Mouse (Mus musculus): Measurements from ENCODE around the gene Galm.

Galm gene

DNA sequence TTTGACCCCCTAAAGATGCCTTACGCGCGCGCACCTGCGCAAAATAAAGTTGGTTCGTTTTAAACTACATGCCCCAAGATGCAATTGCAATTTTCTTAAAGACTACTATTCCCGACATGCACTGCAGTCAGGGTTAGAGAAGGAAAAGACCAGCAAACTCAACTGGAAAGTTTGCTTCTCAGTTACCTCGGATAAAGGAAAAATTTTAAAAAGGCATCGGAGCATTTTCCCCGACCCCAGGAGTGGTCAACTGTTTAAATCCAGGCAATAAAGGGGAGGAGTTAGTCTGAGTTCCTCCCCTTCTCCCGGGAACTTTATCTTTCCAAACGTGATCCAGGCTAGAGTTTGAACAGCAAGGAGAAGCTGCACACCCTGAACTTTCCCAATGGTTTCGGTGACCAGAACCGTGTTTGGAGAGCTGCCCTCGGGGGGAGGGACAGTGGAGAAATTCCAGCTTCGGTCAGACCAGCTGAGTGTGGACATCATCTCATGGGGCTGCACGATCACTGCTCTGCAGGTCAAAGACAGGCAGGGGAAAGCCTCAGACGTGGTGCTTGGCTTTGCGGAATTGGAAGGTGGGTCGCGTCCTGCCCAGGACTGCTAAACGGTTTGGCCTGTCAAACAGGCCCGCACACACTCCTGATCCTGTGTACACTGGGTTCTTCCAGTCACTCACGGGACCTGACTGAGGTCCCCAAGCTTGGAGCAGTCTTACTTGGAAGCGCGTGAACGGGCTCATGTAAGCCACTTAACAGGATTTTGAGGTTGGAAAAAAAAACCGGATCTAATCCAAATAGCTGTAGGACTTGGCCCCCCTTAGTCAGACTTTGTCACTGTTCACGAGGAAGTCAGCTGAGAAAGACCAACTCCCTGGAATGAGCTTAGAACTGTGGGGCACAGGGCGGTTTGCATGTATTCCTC, at the start of gene Galm:
Gene Galm, plus strand, starts transcription at position 141 of the 921 bp plus-strand sequence.
- DNase-seq (ENCODE audit: low spot score), result peak; percentile 47

DNA sequence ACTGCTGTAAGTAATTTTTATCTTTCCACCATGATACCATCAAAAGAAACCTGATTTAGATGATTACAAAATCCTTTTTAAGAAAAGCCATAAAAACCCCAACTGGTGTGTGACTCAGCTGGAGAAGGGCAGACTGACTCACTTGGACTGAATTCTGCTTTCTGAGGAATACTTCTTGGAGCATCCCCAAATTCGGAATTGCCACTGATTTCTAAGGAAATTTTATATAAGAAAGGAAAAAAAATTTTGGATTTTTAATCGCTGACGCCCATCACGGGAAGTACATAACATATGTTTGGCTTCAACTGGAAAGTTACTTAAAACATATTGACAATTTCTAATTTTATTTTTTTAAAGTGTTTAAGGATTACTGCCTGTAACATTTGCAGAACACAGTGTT, 48.5 kb upstream of the Galm start:
- no peak for DNase-seq (ENCODE audit: low spot score)

- DNase-seq (ENCODE audit: low spot score), result no peak
Measured at GRCm38 (mm10) chr17:80083223-80083622, 44.0 kb upstream of the Galm start.

DNA sequence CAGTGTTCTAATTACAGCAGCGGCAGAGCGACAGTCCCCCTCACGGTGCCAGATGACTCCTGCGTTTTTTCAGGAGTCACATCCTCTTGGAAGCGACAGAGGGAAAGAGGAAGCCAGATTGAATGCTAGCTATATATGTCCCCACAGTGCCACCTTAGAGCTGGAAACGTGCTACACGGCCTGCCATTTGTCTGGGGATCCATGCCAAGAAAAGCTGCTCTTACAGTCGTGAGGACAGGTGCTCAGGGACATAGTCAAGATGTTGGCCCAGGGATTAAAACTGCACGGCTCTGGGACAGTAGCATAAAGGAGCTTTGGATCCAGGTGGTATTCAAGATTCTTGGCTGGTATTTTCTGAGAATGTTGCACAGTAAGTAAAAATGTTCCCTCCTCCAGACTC, 42.8 kb upstream of the Galm start:
- DNase-seq (ENCODE audit: low spot score), result no peak

DNA sequence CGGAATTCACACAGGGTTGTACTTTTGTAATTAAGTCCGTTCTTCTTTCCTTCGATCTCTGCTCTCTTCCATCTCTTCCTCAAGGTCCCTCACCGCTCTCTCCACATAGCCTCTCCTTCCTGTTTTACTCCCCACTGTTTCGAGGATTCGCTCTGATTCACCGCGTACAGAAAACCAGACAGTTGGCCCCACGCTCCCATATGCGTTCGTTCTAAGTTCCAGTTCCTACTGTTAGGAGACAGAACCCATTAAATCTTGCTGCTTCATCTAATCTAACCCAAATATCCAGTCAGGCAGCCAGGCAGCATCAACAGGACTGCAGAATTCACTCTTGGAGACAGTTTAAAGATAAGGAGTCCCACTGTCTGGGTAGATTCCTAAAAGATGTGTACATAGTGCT, 40.7 kb upstream of the Galm start:
- no peak for DNase-seq (ENCODE audit: low spot score)

GRCm38 (mm10) chr17:80088168-80088567, 39.1 kb upstream of the Galm start:
- DNase-seq (ENCODE audit: low spot score), result no peak

GRCm38 (mm10) chr17:80090551-80090950, 36.7 kb upstream of the Galm start:
- DNase-seq (ENCODE audit: low spot score), result no peak

DNA sequence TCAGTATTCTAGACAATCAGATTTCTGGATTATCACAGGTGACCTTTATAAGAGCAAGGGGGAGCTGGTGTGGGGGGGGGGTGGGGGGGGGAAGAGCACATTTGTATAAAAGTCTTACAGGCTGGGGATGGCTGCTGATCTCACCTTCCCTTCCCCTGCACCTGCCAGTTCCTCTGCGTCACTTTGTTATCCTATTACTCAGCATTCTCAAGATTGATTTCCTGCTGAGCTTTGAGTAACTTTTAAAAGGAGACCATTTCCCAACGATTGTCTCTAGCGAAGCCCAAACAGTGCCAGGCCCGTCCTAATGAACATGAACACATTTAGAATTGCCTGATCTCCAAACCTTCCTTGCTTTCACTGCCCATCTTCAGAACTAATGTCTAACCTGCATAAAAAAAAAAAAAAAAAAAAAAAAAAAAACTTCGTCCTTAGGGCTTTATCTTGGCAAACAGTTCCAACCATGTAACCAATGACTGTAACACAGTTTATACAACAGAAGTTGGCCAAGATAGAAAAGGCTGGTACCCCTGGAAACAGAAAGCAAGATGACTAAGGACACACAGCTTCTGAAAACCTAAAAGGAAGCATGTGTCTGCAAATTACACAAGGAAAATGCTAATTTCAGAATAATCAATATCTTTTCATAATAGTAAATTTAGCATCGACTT, 35.3 kb upstream of the Galm start:
- DNase-seq (ENCODE audit: low spot score), result no peak

GRCm38 (mm10) chr17:80095254-80095899, 31.9 kb upstream of the Galm start:
- DNase-seq (ENCODE audit: low spot score), result no peak

- peak; percentile 11 for DNase-seq (ENCODE audit: low spot score)
Measured at GRCm38 (mm10) chr17:80096043-80096719, 31.1 kb upstream of the Galm start.

DNA sequence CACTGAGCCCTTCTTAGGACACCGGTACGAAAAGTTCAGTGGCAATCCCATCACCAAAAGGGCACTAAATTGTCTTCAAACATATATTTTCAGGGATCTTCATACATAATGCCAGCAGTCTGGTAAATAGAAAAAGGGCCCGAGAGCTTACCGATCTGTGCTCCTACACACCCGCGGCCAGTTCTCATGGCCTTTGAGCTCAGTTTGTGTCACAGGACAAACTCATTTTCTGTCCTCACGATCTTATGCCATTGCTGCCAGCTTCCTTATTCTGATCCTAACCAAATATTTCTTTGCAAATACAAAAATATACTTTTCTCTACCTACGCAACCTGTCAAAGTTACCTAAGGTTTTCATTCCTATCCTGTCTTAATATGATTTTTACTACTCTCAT, 30.6 kb upstream of the Galm start:
- no peak for DNase-seq (ENCODE audit: low spot score)

- DNase-seq (ENCODE audit: low spot score), result no peak
Measured at GRCm38 (mm10) chr17:80097221-80097620, 30.1 kb upstream of the Galm start.

- DNase-seq (ENCODE audit: low spot score), result no peak
Measured at GRCm38 (mm10) chr17:80099823-80100222, 27.4 kb upstream of the Galm start.

DNA sequence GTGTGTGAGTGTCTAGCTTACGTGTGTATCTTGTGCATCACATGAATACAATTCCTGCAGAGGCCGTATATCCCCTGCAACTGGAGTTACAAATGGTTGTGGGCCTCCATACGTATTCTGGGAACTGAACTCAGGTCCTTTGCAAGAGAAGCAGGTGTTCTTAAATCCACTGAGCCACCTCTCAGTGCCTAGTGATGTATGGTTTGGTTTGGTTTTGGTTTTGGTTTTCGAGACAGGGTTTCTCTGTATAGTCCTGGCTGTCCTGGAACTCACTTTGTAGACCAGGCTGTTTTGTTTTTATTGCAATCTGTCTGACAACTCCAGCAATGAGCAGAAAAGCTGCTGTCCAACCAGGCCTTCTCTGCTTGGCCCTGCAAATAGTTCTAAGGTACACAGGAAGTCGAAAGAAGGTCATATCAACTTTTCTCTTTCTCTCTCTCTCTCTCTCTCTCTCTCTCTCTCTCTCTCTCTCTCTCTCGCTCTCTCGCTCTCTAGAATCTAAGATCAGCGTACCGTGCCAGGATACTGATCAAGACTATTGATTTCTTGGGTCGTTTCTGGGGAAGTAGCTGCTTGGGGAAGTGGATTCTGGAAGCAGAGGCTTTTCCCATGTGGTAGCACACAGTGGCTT, 21.8 kb upstream of the Galm start:
- DNase-seq (ENCODE audit: low spot score), result no peak

- no peak for DNase-seq (ENCODE audit: low spot score)
Measured at GRCm38 (mm10) chr17:80112665-80113305, 14.5 kb upstream of the Galm start.

- DNase-seq (ENCODE audit: low spot score), result no peak
Measured at GRCm38 (mm10) chr17:80113468-80113867, 13.8 kb upstream of the Galm start.

DNA sequence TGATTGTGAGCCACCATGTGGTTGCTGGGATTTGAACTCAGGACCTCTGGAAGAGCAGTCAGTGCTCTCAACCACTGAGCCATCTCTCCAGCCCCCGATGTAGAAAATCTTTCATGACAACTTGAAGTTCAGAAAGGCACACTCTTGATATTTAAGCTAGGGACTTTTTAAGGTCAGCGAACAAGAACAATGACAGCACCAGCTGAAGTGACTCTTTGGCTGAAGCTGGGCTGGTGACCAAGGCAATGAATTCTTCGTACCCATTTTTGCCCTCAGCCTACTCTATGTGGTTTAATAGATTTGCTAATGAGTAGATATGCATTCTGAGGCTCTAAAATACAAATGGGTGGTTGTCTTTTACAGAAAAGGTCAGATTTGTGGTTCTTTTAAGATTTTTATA, 6.9 kb upstream of the Galm start:
- no peak for DNase-seq (ENCODE audit: low spot score)

DNA sequence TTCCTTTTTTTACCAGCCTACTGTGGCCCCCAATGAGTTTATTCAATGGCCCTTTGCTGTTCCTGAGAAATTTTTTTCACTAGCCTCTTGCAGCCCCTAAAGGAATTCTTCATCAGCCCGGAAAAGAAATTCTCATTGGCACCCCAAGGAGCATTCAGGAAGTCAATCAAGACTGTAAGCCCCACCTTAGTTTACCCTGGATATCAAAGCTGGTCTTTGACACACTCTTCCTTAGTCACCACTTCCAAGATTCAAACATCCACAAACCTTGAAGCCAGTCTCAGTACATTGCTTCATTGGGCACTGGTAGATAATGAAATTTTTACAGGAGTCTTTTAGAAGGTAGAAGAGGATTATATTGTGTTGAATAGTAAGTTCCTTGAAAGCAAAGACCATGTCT, 5.4 kb upstream of the Galm start:
- no peak for DNase-seq (ENCODE audit: low spot score)

GRCm38 (mm10) chr17:80124985-80125750, 2.1 kb upstream of the Galm start:
- no peak for DNase-seq (ENCODE audit: low spot score)

DNA sequence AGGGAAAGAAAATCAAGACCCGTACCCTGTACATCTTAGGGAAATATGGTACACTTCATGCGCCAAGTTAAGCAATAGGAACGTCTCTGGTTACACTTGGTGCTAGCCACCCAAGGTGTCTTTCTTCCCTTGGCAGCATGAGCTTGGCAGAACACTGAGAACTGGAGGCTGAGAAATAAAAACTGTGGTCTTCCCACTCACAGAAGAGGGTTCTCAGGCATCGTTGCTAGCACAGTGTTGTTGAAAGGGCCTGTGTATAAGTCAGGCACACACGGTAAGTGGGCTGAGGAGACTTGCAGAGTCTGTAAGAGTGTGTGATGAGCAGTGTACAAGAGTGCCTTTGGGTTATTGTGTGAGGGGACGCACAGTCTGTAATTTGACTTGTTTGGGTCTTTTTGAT, 1.1 kb upstream of the Galm start:
- no peak for DNase-seq (ENCODE audit: low spot score)
